Mouse (Mus musculus): ENCODE measurements around the gene Nr1d1. TPM values are rescaled to one million over a fixed set of nuclear protein-coding genes. Genes with fewer than 3 reads are reported as not detected.

The Nr1d1 gene
- total and polyA plus RNA-seq, 3 experiments: 0.75 to 2.3 (median 0.93) TPM

DNA sequence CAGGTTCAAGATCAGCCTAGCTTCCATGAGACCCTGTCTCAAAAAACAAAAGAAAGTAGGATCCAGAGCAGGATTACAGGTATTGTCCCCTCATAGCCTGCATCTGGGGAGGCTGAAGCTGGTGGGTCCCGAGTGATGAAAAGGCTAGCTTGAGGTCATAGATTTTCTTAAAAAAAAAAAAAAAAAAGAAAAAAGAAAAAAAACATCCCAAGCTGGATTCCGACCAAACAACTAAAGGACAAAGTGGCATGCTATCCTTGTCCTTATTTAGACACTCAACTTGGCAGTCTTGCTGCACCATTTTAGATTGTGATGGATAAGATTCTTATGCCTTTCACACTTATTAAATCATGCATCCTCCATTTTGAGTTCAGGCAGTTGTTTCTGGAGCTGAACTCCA, 33.3 kb upstream of the Nr1d1 start:
- Histone ChIP-seq H3K4me1 (ENCODE audit: insufficient read depth, low read depth, low read length) (peaks cover 36% of the 10 kb centered on the region), H3K27me3 (ENCODE audit: insufficient read depth, low read length) (no peaks in the 10 kb centered on the region), H3K36me3 (replicated peaks) (peaks cover 77% of the 10 kb centered on the region), H3K9me3 (replicated peaks) (no peaks in the 10 kb centered on the region), H3K4me3 (ENCODE audit: low read depth, low read length) (no peak overlapping the region; the same call in 1 of the 2 replicates)
- TF ChIP-seq GATA2 (IDR thresholded peaks at IDR 0.05; ENCODE audit: borderline replicate concordance, low read depth, low read length) (no peak), POLR2AphosphoS5 (IDR thresholded peaks at IDR 0.05; ENCODE audit: insufficient replicate concordance, low read depth, low read length) (no peak)
- DNase-seq (ENCODE audit: low spot score) (no peak), ATAC-seq (ENCODE audit: extremely low read depth, insufficient number of reproducible peaks, low FRiP score, poor library complexity, severe bottlenecking) (no peak)

DNA sequence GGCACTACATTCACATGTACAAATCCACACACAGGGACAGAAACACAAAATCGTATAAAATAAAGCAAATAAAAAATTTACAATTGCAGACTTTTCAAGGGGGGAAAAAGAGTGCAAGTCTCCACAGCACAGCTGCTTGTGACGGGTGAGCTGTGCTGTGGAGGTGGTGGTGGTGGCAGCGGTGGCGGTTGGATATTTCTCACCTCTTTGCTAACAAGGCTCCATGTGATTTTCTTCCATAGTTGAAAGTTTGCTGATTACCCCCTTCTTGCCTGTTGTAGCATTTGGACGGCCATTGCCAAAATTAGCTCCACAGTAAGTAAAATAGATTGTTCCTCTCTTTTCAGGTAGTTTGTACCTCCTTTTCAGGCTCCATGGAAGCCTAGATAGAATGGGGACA, 29.5 kb upstream of the Nr1d1 start, which contains the start of gene Casc3:
TSS of gene Casc3 (plus strand) at position 301 of the 400 bp plus-strand sequence.
- Histone ChIP-seq H3K4me1 (ENCODE audit: insufficient read depth, low read depth, low read length) (peaks cover 24% of the 10 kb centered on the region), H3K9me3 (replicated peaks) (no peaks in the 10 kb centered on the region), H3K27me3 (ENCODE audit: insufficient read depth, low read length) (no peaks in the 10 kb centered on the region), H3K36me3 (replicated peaks) (peaks cover 90% of the 10 kb centered on the region), H3K4me3 (ENCODE audit: low read depth, low read length) (no peak within 1 kb of the TSS)
- DNase-seq (ENCODE audit: low spot score) (no peak), ATAC-seq (ENCODE audit: extremely low read depth, insufficient number of reproducible peaks, low FRiP score, poor library complexity, severe bottlenecking) (no peak)
- TF ChIP-seq GATA1 (IDR thresholded peaks at IDR 0.05; ENCODE audit: borderline replicate concordance, low read length): no peak
- TF ChIP-seq TAL1 (conservative IDR thresholded peaks at IDR 0.05; ENCODE audit: low read depth, low read length): no peak
- no peak for TF ChIP-seq POLR2AphosphoS5 (IDR thresholded peaks at IDR 0.05; ENCODE audit: insufficient replicate concordance, low read depth, low read length)
- no peak for TF ChIP-seq GATA2 (IDR thresholded peaks at IDR 0.05; ENCODE audit: borderline replicate concordance, low read depth, low read length)
- TF ChIP-seq CTCF (IDR thresholded peaks at IDR 0.05; ENCODE audit: low read depth, low read length): no peak

DNA sequence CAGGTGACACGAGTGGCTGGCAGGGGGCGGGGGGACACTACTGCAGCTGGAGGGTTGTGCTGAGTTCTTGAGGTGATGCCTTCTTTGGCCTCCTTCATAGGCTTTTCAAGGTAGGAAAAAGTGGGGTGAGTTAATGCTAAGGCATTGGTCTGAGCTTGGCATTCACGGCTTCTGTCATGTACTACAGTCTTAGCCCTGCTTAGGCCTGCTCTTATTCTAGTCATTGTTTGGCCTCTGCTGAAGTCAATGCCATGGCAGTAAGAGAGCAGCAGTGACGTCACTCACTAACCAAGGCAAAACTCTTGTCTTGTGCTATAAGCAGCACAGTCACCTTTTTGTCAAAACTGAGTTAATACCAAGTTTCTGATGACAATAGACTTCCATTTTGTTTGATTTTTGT, 22.8 kb upstream of the Nr1d1 start:
- TF ChIP-seq POLR2AphosphoS5 (IDR thresholded peaks at IDR 0.05; ENCODE audit: insufficient replicate concordance, low read depth, low read length) (no peak), GATA2 (IDR thresholded peaks at IDR 0.05; ENCODE audit: borderline replicate concordance, low read depth, low read length) (no peak), GATA1 (IDR thresholded peaks at IDR 0.05; ENCODE audit: borderline replicate concordance, low read length) (no peak), CTCF (IDR thresholded peaks at IDR 0.05; ENCODE audit: low read depth, low read length) (no peak)
- ATAC-seq (ENCODE audit: extremely low read depth, insufficient number of reproducible peaks, low FRiP score, poor library complexity, severe bottlenecking) (no peak), DNase-seq (ENCODE audit: low spot score) (no peak)
- H3K27me3 ChIP-seq (ENCODE audit: insufficient read depth, low read length): no peaks in the 10 kb centered on the region
- peaks cover 49% of the 10 kb centered on the region for H3K4me1 ChIP-seq (ENCODE audit: insufficient read depth, low read depth, low read length)
- peaks cover 56% of the 10 kb centered on the region for H3K36me3 ChIP-seq (replicated peaks)
- peak overlapping the region; percentile 88; the same call in 1 of the 2 replicates for H3K4me3 ChIP-seq (ENCODE audit: low read depth, low read length)
- H3K9me3 ChIP-seq (replicated peaks): no peaks in the 10 kb centered on the region

DNA sequence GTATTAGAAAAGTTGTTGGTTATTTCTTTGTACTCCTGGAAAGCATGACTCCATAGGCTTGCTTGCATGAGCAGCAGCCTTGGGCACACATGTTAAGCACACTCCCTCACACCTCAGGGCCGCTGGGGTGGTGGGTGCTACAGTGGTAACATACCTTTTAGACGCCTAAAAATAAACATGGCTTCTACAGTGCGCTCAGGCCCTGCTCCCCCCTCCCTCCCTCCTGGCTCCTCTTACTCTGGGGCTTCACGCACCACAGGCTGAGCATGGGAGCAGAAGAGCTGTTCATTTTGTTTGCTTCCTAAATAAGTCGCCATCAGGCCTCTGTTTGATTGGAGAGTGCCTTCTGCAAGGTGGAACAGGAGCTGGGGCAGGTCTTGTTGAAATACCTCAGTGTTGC, 22.2 kb upstream of the Nr1d1 start:
- peaks cover 55% of the 10 kb centered on the region for H3K4me1 ChIP-seq (ENCODE audit: insufficient read depth, low read depth, low read length)
- TF ChIP-seq POLR2AphosphoS5 (IDR thresholded peaks at IDR 0.05; ENCODE audit: insufficient replicate concordance, low read depth, low read length) (no peak), TAL1 (conservative IDR thresholded peaks at IDR 0.05; ENCODE audit: low read depth, low read length) (no peak), GATA2 (IDR thresholded peaks at IDR 0.05; ENCODE audit: borderline replicate concordance, low read depth, low read length) (no peak)
- peaks cover 56% of the 10 kb centered on the region for H3K36me3 ChIP-seq (replicated peaks)
- H3K4me3 ChIP-seq (ENCODE audit: low read depth, low read length): peak overlapping the region; percentile 88
- H3K27me3 ChIP-seq (ENCODE audit: insufficient read depth, low read length): no peaks in the 10 kb centered on the region
- H3K9me3 ChIP-seq (replicated peaks): no peaks in the 10 kb centered on the region
- DNase-seq (ENCODE audit: low spot score): no peak
- no peak for ATAC-seq (ENCODE audit: extremely low read depth, insufficient number of reproducible peaks, low FRiP score, poor library complexity, severe bottlenecking)

DNA sequence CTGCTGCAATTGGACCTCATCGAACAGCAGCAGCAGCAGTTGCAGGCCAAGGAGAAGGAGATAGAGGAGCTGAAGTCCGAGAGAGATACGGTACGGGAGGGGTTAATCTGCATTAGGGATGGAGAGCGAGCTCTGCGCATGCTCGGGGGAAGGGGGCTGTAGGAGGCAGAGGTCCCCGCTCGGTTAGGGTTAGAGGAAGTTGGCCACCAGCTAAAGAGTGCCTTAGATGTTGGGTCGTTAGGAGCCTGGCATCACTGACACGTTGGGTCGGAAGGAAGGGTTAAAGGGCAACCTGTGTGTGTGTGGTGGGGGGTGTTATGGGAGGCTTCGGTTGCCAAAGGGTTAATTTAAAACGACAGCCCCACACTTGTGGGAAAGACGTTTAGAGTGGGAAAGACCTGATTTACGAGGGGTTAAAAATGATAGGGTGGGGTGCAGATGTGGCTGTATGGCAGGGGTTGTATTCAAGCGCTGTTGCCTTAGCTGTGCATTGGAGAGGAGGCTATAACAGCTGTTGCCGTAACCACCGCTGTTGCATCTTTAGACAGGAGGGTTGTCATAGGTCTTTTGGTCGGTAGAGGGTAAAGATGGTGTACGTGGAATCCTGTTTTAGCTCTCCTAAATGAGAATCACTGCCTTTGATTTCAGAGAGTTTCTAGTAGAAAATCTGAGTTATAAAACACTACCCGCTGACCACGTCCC, 21.5 kb upstream of the Nr1d1 start:
- Histone ChIP-seq H3K9me3 (replicated peaks) (no peaks in the 10 kb centered on the region), H3K4me3 (ENCODE audit: low read depth, low read length) (peak overlapping the region; percentile 88), H3K36me3 (replicated peaks) (peaks cover 52% of the 10 kb centered on the region), H3K4me1 (ENCODE audit: insufficient read depth, low read depth, low read length) (peaks cover 61% of the 10 kb centered on the region), H3K27me3 (ENCODE audit: insufficient read depth, low read length) (no peaks in the 10 kb centered on the region)
- TF ChIP-seq TAL1 (conservative IDR thresholded peaks at IDR 0.05; ENCODE audit: low read depth, low read length) (no peak), GATA1 (IDR thresholded peaks at IDR 0.05; ENCODE audit: borderline replicate concordance, low read length) (no peak), GATA2 (IDR thresholded peaks at IDR 0.05; ENCODE audit: borderline replicate concordance, low read depth, low read length) (no peak), CTCF (IDR thresholded peaks at IDR 0.05; ENCODE audit: low read depth, low read length) (no peak), POLR2AphosphoS5 (IDR thresholded peaks at IDR 0.05; ENCODE audit: insufficient replicate concordance, low read depth, low read length) (no peak)
- ATAC-seq (ENCODE audit: extremely low read depth, insufficient number of reproducible peaks, low FRiP score, poor library complexity, severe bottlenecking) (peak; percentile 37; the same call in 1 of the 2 replicates), DNase-seq (ENCODE audit: low spot score) (peak; percentile 66)

DNA sequence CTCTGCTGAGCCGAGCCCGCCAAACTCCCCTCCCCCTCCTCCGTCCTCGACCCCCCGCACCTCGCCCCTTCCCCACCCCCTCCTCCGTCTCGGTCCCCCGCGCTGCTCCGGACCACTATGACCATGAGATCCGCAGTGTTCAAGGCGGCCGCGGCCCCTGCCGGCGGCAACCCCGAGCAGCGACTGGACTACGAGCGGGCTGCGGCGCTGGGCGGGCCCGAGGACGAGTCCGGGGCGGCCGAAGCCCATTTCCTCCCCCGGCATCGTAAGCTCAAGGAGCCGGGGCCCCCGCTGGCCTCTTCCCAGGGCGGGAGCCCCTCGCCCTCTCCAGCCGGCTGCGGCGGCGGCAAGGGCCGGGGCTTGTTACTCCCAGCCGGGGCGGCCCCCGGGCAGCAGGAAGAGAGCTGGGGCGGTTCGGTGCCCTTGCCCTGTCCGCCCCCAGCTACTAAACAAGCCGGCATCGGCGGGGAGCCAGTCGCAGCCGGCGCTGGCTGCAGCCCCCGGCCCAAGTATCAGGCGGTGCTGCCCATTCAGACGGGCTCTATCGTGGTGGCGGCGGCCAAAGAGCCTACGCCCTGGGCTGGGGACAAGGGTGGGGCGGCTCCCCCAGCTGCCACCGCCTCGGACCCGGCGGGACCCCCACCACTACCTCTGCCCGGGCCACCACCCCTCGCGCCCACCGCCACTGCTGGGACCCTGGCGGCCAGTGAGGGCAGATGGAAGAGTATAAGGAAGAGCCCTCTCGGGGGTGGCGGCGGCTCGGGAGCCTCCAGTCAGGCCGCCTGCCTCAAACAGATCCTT, 20.8 kb upstream of the Nr1d1 start:
- Histone ChIP-seq H3K9me3 (replicated peaks) (no peaks in the 10 kb centered on the region), H3K4me3 (ENCODE audit: low read depth, low read length) (peak overlapping the region; percentile 88), H3K36me3 (replicated peaks) (peaks cover 45% of the 10 kb centered on the region), H3K27me3 (ENCODE audit: insufficient read depth, low read length) (no peaks in the 10 kb centered on the region), H3K4me1 (ENCODE audit: insufficient read depth, low read depth, low read length) (peaks cover 64% of the 10 kb centered on the region)
- no peak for ATAC-seq (ENCODE audit: extremely low read depth, insufficient number of reproducible peaks, low FRiP score, poor library complexity, severe bottlenecking)
- TF ChIP-seq POLR2AphosphoS5 (IDR thresholded peaks at IDR 0.05; ENCODE audit: insufficient replicate concordance, low read depth, low read length) (no peak), GATA1 (IDR thresholded peaks at IDR 0.05; ENCODE audit: borderline replicate concordance, low read length) (no peak)
- peak; percentile 45 for DNase-seq (ENCODE audit: low spot score)
